Mouse (Mus musculus): ENCODE results near the gene Crtc1. TPM values are rescaled to one million over a fixed set of nuclear protein-coding genes. Genes with fewer than 3 reads are reported as not detected.

Gene Crtc1
- polyA plus RNA-seq, 1 experiment from 2014 or later: 21.0 TPM

- Histone ChIP-seq H3K9ac (no peak overlapping the region), H3K9me3 (replicated peaks) (no peaks in the 10 kb centered on the region), H3K27me3 (no peaks in the 10 kb centered on the region), H3K4me3 (replicated peaks) (no peak overlapping the region), H3K4me2 (no peak overlapping the region), H3K27ac (no peak overlapping the region), H3K4me1 (peaks cover 30% of the 10 kb centered on the region), H3K36me3 (0 out of 2 replicates have a peak, but pooled peaks cover 9% of the 10 kb centered on the region)
- no peak for ATAC-seq (replicated peaks; ENCODE audit: low FRiP score)
- 75% methylated on average over 2 of the region's 2 CpGs for WGBS
These were observed 30.6 kb upstream of the Crtc1 start for GRCm38 (mm10) chr8:70469938-70470337.

- Histone ChIP-seq H3K4me1 (peaks cover 30% of the 10 kb centered on the region), H3K9me3 (replicated peaks) (no peaks in the 10 kb centered on the region), H3K27ac (no peak overlapping the region), H3K36me3 (0 out of 2 replicates have a peak, but pooled peaks cover 9% of the 10 kb centered on the region), H3K9ac (no peak overlapping the region), H3K4me2 (no peak overlapping the region), H3K27me3 (no peaks in the 10 kb centered on the region), H3K4me3 (replicated peaks) (no peak overlapping the region)
- WGBS: 52% methylated on average over 10 of the region's 10 CpGs
- ATAC-seq (replicated peaks; ENCODE audit: low FRiP score): no peak
These were observed 30.0 kb upstream of the Crtc1 start for GRCm38 (mm10) chr8:70469295-70469916.

- Histone ChIP-seq H3K4me2 (no peak overlapping the region), H3K9me3 (replicated peaks) (no peaks in the 10 kb centered on the region), H3K36me3 (0 out of 2 replicates have a peak, but pooled peaks cover 9% of the 10 kb centered on the region), H3K9ac (no peak overlapping the region), H3K4me1 (peaks cover 30% of the 10 kb centered on the region), H3K4me3 (replicated peaks) (no peak overlapping the region), H3K27ac (no peak overlapping the region), H3K27me3 (no peaks in the 10 kb centered on the region)
- no peak for ATAC-seq (replicated peaks; ENCODE audit: low FRiP score)
- WGBS: 83% methylated on average over 4 of the region's 4 CpGs
These were observed 29.4 kb upstream of the Crtc1 start for GRCm38 (mm10) chr8:70468733-70469132.

GRCm38 (mm10) chr8:70467907-70468306 lies 28.5 kb upstream of the Crtc1 start:
- H3K36me3 ChIP-seq: 0 out of 2 replicates have a peak, but pooled peaks cover 9% of the 10 kb centered on the region
- no peak overlapping the region for H3K27ac ChIP-seq
- H3K4me1 ChIP-seq: peaks cover 30% of the 10 kb centered on the region
- 44% methylated on average over 1 of the region's 1 CpGs for WGBS
- no peak for ATAC-seq (replicated peaks; ENCODE audit: low FRiP score)
- no peak overlapping the region for H3K4me3 ChIP-seq (replicated peaks)
- H3K4me2 ChIP-seq: no peak overlapping the region
- no peak overlapping the region for H3K9ac ChIP-seq
- H3K9me3 ChIP-seq (replicated peaks): no peaks in the 10 kb centered on the region
- H3K27me3 ChIP-seq: no peaks in the 10 kb centered on the region

- 49% methylated on average over 5 of the region's 5 CpGs for WGBS
- Histone ChIP-seq H3K4me1 (peaks cover 30% of the 10 kb centered on the region), H3K4me2 (no peak overlapping the region), H3K36me3 (0 out of 2 replicates have a peak, but pooled peaks cover 9% of the 10 kb centered on the region), H3K27me3 (no peaks in the 10 kb centered on the region), H3K27ac (no peak overlapping the region), H3K9ac (no peak overlapping the region), H3K4me3 (replicated peaks) (no peak overlapping the region), H3K9me3 (replicated peaks) (no peaks in the 10 kb centered on the region)
- no peak for ATAC-seq (replicated peaks; ENCODE audit: low FRiP score)
These were observed 27.9 kb upstream of the Crtc1 start for GRCm38 (mm10) chr8:70467229-70467725.

GRCm38 (mm10) chr8:70466771-70467170 lies 27.4 kb upstream of the Crtc1 start:
- 50% methylated on average over 11 of the region's 11 CpGs for WGBS
- H3K4me2 ChIP-seq: no peak overlapping the region

GRCm38 (mm10) chr8:70466305-70466704 lies 26.9 kb upstream of the Crtc1 start:
- Histone ChIP-seq H3K4me1 (peaks cover 30% of the 10 kb centered on the region), H3K4me3 (replicated peaks) (no peak overlapping the region), H3K9ac (no peak overlapping the region), H3K27ac (no peak overlapping the region), H3K36me3 (0 out of 2 replicates have a peak, but pooled peaks cover 9% of the 10 kb centered on the region), H3K9me3 (replicated peaks) (no peaks in the 10 kb centered on the region), H3K4me2 (no peak overlapping the region), H3K27me3 (no peaks in the 10 kb centered on the region)
- ATAC-seq (replicated peaks; ENCODE audit: low FRiP score): no peak
- 80% methylated on average over 4 of the region's 4 CpGs for WGBS

More at GRCm38 (mm10) chr8:70466771-70467170, 27.4 kb upstream of the Crtc1 start:
- no peak for ATAC-seq (replicated peaks; ENCODE audit: low FRiP score)
- Histone ChIP-seq H3K9ac (no peak overlapping the region), H3K4me1 (peaks cover 30% of the 10 kb centered on the region), H3K4me3 (replicated peaks) (no peak overlapping the region), H3K36me3 (0 out of 2 replicates have a peak, but pooled peaks cover 9% of the 10 kb centered on the region), H3K9me3 (replicated peaks) (no peaks in the 10 kb centered on the region), H3K27me3 (no peaks in the 10 kb centered on the region), H3K27ac (no peak overlapping the region)

- H3K27me3 ChIP-seq: no peaks in the 10 kb centered on the region
- H3K4me1 ChIP-seq: peaks cover 30% of the 10 kb centered on the region
- H3K27ac ChIP-seq: no peak overlapping the region
- H3K4me2 ChIP-seq: no peak overlapping the region
- H3K4me3 ChIP-seq (replicated peaks): no peak overlapping the region
- 96% methylated on average over 4 of the region's 4 CpGs for WGBS
- no peak overlapping the region for H3K9ac ChIP-seq
- H3K9me3 ChIP-seq (replicated peaks): no peaks in the 10 kb centered on the region
- 0 out of 2 replicates have a peak, but pooled peaks cover 9% of the 10 kb centered on the region for H3K36me3 ChIP-seq
- no peak for ATAC-seq (replicated peaks; ENCODE audit: low FRiP score)
These were observed 26.3 kb upstream of the Crtc1 start for GRCm38 (mm10) chr8:70465701-70466100.

- no peak overlapping the region for H3K4me3 ChIP-seq (replicated peaks)
- no peak overlapping the region for H3K9ac ChIP-seq
- 93% methylated on average over 6 of the region's 6 CpGs for whole genome bisulfite sequencing
- H3K27me3 ChIP-seq: no peaks in the 10 kb centered on the region
- peaks cover 22% of the 10 kb centered on the region for H3K4me1 ChIP-seq
- no peak for ATAC-seq (replicated peaks; ENCODE audit: low FRiP score)
- H3K4me2 ChIP-seq: no peak overlapping the region
- H3K9me3 ChIP-seq (replicated peaks): no peaks in the 10 kb centered on the region
- H3K27ac ChIP-seq: no peak overlapping the region
- 0 out of 2 replicates have a peak, but pooled peaks cover 7% of the 10 kb centered on the region for H3K36me3 ChIP-seq
These were observed 24.8 kb upstream of the Crtc1 start for GRCm38 (mm10) chr8:70464162-70464561.

- 81% methylated on average over 4 of the region's 4 CpGs for WGBS
- Histone ChIP-seq H3K4me3 (replicated peaks) (no peak overlapping the region), H3K36me3 (0 out of 2 replicates have a peak, but pooled peaks cover 7% of the 10 kb centered on the region), H3K9me3 (replicated peaks) (no peaks in the 10 kb centered on the region), H3K4me2 (no peak overlapping the region), H3K27me3 (no peaks in the 10 kb centered on the region), H3K9ac (no peak overlapping the region), H3K4me1 (peaks cover 22% of the 10 kb centered on the region), H3K27ac (no peak overlapping the region)
- ATAC-seq (replicated peaks; ENCODE audit: low FRiP score): no peak
These were observed 23.9 kb upstream of the Crtc1 start for GRCm38 (mm10) chr8:70463306-70463705.

- no peak overlapping the region for H3K9ac ChIP-seq
- H3K4me3 ChIP-seq (replicated peaks): no peak overlapping the region
- H3K27ac ChIP-seq: no peak overlapping the region
- H3K9me3 ChIP-seq (replicated peaks): no peaks in the 10 kb centered on the region
- 0 out of 2 replicates have a peak, but pooled peaks cover 7% of the 10 kb centered on the region for H3K36me3 ChIP-seq
- H3K4me2 ChIP-seq: no peak overlapping the region
- no peaks in the 10 kb centered on the region for H3K27me3 ChIP-seq
- peaks cover 16% of the 10 kb centered on the region for H3K4me1 ChIP-seq
- no peak for ATAC-seq (replicated peaks; ENCODE audit: low FRiP score)
- WGBS: 73% methylated on average over 8 of the region's 8 CpGs
These were observed 23.1 kb upstream of the Crtc1 start for GRCm38 (mm10) chr8:70462516-70462813.

- Histone ChIP-seq H3K9me3 (replicated peaks) (no peaks in the 10 kb centered on the region), H3K4me1 (peaks cover 11% of the 10 kb centered on the region), H3K27me3 (no peaks in the 10 kb centered on the region), H3K27ac (no peak overlapping the region), H3K4me3 (replicated peaks) (no peak overlapping the region), H3K9ac (no peak overlapping the region), H3K4me2 (no peak overlapping the region), H3K36me3 (0 out of 2 replicates have a peak, but pooled peaks cover 7% of the 10 kb centered on the region)
- no peak for ATAC-seq (replicated peaks; ENCODE audit: low FRiP score)
- WGBS: 85% methylated on average over 16 of the region's 16 CpGs
These were observed 22.6 kb upstream of the Crtc1 start for GRCm38 (mm10) chr8:70461765-70462515.

Measured in kidney, embryonic 15.5 days (tissue).